Mouse (Mus musculus): ENCODE data around the gene Gm10031. TPM values are rescaled to one million over a fixed set of nuclear protein-coding genes. Genes with fewer than 3 reads are reported as not detected.

Gm10031 gene
- polyA plus RNA-seq, 1 experiment = 5.1 TPM

DNA sequence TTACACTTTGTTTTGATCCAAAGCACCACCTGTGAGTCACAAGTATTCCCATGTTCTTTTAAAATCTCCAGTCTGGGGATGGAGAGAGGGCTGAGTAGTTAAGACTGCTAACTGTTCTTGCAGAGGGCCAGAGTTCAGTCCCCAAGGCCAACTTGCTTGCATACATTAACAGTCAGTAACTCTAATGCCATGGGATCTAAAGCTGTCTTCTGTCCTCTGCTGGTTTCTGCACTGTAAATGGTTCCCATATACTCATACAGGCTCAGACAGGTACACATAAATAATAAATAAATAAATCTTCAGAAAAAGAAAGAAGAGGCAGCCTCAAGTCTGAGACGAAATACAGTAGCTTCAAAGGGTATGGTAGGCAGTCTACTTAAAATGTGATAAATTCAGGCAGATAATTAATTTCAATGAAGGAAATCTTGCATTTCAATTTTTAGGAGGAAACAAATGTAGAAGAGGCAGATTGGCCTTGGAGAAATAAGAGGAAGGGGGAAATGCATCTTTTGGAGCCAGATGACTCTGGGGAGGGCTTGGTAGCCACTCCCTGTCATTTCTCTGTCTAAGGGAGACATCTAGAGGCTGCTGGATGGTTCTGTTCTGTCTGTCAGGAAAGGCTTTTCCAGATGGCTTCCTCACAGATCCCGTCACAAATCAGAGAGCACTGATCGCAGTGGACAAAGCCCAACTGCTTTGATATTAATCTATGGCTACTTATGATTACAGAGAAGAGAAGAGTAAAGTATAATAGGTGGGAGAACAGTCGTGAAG, 16.2 kb downstream of the Gm10031 start:
- no peak for DNase-seq (ENCODE audit: low spot score)

DNA sequence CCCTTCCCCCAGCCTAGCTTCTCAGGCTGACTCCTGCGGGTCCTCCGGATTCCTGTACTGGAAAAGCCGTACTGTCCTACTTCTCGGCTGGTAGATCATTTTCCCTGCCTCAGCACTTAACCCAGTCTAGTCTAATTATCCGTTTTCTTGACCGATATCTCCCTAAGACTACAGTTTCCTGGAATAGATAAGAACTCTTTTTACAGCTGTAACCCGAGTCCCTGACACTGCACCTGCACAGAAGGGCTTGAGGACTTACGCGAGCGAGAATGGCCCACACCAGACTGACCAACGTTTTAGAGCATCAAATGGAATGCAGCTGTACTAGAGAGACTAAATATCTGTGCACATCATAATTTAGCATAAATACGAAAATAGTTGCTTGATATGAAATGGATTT, 20.2 kb downstream of the Gm10031 start:
- no peak for DNase-seq (ENCODE audit: low spot score)

DNA sequence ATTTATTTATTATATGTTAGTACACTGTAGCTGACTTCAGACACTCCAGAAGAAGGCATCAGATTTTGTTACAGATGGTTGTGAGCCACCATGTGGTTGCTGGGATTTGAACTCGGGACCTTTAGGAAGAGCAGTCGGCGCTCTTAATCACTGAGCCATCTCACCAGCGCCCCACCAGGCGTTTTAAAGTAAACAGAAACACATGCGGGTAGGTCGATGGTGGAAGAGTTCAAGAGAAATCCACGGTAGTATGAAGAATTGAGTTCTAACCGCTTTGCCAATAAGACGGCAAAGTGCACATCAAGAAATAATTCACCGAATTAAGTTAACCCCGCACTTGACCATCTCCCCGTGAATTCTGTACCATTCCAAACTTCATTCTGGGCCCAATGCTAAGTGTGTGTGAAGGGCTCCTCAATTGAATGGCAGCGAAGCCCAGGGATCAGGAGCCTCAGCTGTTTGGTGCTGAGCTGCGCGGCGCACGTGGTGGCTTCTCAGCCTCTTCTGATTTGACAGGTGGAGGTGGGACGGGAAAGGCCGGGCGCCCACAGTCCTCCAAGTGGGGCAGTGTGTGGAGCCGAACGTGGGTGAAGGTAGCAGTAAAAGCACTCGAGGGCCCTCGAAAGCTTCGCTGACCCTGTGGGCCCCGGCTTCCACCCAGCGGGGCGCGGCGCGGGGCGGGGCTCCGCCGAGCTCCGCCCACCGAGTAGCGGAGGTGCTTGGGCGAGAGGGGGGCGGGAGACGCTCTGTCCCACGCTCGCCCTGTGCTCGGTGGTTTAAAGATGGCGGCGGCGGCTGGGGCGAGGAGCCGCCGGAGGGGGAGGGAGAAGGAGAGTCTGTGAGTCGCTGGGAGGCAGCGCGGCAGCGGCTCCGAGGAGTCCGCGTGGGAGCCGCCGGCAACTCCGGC, 34.5 kb downstream of the Gm10031 start, which contains the start of gene Abl2:
Gene Abl2, plus strand, starts transcription at position 763 of the 907 bp plus-strand sequence.
- DNase-seq (ENCODE audit: low spot score) = peak; percentile 80

DNA sequence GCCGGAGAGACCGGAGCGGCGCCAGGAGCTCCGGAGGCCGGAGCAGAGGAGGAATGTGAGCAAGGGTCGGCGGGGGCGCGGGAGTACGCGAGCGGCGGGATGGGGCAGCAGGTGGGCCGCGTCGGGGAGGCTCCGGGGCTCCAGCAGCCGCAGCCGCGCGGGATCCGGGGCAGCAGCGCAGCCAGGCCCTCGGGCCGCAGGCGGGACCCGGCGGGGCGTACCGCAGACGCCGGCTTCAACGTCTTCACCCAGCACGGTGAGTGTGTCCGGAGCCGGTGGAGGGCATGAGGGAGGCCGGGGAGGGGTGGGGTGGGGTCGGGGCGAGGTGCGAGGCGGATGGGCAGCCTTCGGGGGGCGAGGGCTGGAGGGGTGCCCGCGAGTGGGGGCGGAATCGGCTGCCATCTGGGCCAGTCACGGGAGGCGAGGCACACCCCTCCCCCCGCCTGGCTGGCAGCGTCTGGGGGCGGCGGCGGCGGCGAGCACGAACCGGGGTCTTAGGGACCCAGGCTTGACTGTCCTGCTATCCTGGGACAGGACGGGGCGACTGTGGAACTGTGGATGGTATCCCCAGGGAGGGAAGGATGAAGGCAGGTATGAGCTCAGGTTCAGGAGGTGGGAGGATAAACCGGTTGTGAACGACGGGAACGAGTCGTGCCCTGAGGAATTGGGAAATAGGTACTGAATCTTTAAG, 35.3 kb downstream of the Gm10031 start:
- DNase-seq (ENCODE audit: low spot score) = peak; percentile 53

DNA sequence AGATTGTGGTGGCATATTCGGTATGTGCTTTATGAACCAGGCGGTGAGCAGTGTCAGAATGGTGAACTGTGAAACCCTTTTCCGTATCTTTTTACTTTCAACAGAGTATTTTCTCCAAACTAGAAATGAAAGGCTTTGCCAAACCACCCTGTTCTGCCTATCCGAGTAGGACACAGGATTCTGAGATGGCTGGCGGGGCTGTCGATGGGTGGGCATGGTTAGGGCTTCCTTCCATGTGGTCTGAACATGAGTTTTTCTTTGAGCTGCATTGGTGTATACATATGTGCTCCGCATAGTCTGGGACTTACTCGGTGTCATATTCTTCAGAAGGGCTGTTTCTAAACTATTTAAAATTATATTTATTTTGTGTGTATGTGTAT, 35.8 kb downstream of the Gm10031 start:
- no peak for DNase-seq (ENCODE audit: low spot score)

DNA sequence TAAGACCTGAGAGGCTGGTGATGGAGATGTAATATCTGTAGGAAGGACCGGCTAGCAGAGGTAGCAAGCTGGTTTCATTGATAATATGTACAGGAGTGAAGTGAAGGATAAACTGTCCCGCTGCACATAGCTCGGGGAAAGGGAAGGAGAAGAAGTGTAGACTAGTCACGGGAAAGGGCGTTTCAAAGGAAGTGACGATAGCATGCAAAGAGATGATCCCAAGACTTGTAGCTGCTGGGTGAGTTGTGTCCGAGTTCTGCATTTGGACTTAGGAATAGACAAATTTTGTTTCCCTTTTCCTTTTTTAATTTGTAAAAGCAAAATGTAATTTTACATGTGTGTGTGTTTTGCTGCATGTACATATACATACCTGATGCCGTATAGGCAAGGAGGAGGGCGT, 36.7 kb downstream of the Gm10031 start:
- DNase-seq (ENCODE audit: low spot score) = no peak

DNA sequence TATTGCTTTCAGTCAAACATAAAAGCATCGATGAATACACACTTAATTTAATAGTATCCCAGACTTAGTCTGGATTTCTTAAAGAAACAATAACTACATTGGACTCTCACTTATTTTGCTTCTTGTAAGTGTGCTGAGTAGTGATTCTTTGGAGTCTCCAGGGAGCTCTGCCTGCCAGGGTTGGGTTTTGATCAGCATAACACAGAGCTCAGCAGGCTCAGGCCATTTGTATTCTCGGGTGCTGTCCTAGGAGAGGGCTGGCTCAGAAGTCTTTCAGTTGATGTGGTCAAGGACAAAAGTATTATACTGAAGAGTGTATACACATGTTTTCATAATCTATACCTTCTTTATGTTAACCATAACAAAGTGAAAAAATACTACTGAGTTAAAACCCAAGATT, 41.5 kb downstream of the Gm10031 start:
- DNase-seq (ENCODE audit: low spot score) = no peak

DNA sequence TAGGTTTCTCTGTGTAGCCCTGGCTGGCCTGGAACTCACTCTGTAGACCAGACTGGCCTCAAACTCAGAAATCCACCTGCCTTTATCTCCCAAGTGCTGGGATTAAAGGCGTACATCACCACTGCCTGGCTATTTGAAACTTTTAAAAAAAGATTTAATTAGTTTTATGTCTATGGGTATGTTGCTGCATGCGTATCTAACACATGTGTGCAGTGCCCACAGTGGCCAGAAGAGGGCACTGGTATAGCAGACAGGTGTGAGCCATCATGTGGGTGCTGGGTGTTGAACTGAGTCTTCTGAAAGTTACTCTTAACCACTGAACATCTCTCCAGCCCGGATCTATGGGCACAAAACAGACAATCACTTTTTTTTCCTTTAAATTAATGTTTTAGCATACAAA, 42.3 kb downstream of the Gm10031 start:
- no peak for DNase-seq (ENCODE audit: low spot score)

DNA sequence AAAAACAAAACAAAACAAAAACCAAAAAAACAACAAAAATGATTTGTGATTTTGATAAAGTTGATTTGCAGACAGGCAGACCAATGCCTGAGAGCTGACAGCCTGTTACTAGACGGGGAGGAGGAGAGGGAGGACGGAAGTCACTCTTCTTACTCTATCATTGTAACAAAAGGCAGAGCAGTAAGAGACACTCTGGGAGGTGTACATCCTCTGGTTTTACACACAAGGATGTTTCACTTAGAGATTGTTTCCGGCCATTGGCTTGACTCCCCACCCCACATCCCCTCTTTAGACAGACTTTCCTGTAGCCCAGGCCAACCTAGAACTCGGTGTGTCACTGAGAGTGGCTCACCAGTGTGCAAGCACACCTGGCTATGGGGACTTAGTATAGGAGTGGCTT, 45.8 kb downstream of the Gm10031 start:
- no peak for DNase-seq (ENCODE audit: low spot score)

DNA sequence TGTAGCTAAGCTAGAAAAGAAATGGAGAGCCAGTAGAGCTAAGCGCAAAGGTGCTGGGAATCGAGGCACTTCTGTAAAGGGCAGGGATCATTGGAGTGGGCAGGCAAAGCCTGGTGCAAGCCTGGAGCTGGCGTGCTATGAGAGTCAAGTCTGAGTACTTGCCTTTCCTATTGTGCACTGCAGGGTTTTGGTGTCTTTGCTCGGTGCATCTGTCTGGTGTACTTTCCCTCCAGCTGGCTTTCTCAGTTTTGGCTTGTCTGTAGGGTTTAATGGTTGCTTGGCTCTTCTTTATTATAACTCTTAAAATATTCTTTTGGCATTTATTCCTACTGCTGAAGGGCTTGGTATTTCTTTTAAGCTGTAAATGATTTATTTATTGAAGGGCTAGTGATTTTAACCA, 49.1 kb downstream of the Gm10031 start:
- DNase-seq (ENCODE audit: low spot score) = no peak

Other genes starting within 250 kb of the Gm10031 start
- gene Tdrd5, start 220.3 kb upstream of the Gm10031 start, polyA plus RNA-seq (2012; rRNA removed) = 0.10 TPM in 2 replicates
- 0.03 and 0.07 TPM in 2 replicates for gene Nphs2, start 213.3 kb upstream of the Gm10031 start, polyA plus RNA-seq (2012; rRNA removed)
- gene Gm2000, start 158.0 kb upstream of the Gm10031 start, polyA plus RNA-seq (2012; rRNA removed) = 122 and 151 TPM in 2 replicates
- gene Axdnd1, start 102.9 kb upstream of the Gm10031 start, polyA plus RNA-seq (2012; rRNA removed) = 0.06 and 0.12 TPM in 2 replicates
- 16.5 and 22.0 TPM in 2 replicates for gene Soat1, start 49.7 kb upstream of the Gm10031 start, polyA plus RNA-seq (2012; rRNA removed)
- gene Abl2, start 34.8 kb downstream of the Gm10031 start, polyA plus RNA-seq (2012; rRNA removed) = 7.0 and 9.0 TPM in 2 replicates
- 21.3 and 24.3 TPM in 2 replicates for gene Tor3a, start 150.3 kb downstream of the Gm10031 start, polyA plus RNA-seq (2012; rRNA removed)
- gene Fam20b, start 195.1 kb downstream of the Gm10031 start, polyA plus RNA-seq (2012; rRNA removed) = 31.7 and 39.2 TPM in 2 replicates